Mouse (Mus musculus) left cerebral cortex, adult 9 months (tissue): Measurements from ENCODE around the gene Atp23.
"Not testable (repeated sequence)": the region's sequence is repeated elsewhere in the genome, so short reads cannot be mapped to it uniquely, and the experiment has no call there.

Source experiments
- DNase-seq, 2 experiments: peaks; one replicate each; pipeline ENCODE4 v3.0.0; 2022; ENCODE audit warnings: low spot score in 2 of 2

Atp23 gene

DNA sequence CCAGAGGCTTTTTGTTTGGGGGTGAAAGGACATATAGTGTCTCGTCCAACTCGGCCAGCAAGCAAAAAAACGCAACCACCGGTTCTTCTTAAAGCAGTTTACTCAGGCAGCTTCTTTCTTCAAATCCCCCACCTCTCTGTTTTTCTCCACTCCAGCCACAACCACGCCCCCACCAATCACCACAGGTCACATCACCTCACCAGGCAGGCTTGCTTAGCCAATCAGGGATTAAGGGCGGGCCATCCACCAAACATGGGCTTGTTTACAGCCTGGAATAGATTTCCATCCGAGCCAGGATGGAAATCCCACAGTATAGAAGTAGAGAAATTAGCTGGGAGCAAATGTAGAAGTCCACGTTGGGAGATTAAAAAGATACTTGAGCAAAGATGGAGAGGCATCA is 74.9 kb downstream of the Atp23 start:
- not testable (repeated sequence) for DNase-seq

- DNase-seq: no peak
Observed at GRCm38 (mm10) chr10:126822418-126822817, 78.7 kb downstream of the Atp23 start.
